Mouse (Mus musculus): ENCODE results near the gene Ttc39a.

GRCm38 (mm10) chr4:109467687-109468086 is 61.3 kb downstream of the Ttc39a start:
- no peak for TF ChIP-seq POLR2A (IDR thresholded peaks at IDR 0.05; ENCODE audit: low read depth, low read length)
- no peak for TF ChIP-seq CTCF (conservative IDR thresholded peaks at IDR 0.05; ENCODE audit: insufficient read depth, insufficient read length, low read depth, low read length)
